In the genomic region with DNA sequence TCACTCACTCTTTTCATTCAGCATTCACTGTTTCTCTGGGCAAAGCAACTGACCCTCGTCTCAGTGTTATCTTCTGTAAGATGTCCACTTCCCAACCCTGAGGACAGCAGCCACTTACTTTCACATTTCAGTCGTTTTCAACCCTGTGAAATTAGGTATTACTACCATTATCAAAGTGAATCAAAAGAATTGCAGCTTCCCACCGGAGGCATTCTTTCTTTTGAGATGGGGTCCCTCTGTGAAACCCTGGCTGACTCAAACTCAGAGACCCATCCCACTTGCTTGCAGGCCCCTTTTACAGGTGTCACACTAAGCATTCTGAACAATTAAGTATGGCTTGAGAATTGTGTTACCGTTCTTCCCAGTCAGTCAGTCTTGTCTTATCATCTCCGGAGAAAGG, we compare ENCODE assay signal across 1 mouse cellular context.
TF ChIP-seq lines count a peak whose summit lies in the region.

No protein-coding gene starts in this region.

TF ChIP-seq in CH12.LX, 34 proteins besides CTCF, POLR2A, EP300 and RAD21 (continued from another document):
- TF ChIP-seq SMC3 (IDR thresholded peaks at IDR 0.05; ENCODE audit: low read depth, low read length) (no peak), MEF2A (IDR thresholded peaks at IDR 0.05; ENCODE audit: borderline replicate concordance, low read depth, low read length) (no peak), CHD2 (IDR thresholded peaks at IDR 0.05; ENCODE audit: low read length) (no peak), ZNF384 (IDR thresholded peaks at IDR 0.05; ENCODE audit: low read depth, low read length) (no peak), SIN3A (IDR thresholded peaks at IDR 0.05; ENCODE audit: low read length) (no peak)
